Mouse (Mus musculus) cerebellum, adult 18-20 months (tissue): ENCODE measurements at regions not wholly inside any gene's neighbourhood (a gene's known extent, or its start where the extent isn't known, plus 50 kb on each side); places are given as distances from the start of the nearest gene placed in this dataset.
A peak's percentile ranks its signal among the peaks of the same experiment; 100 is the strongest.

Experiments used
- DNase-seq, 2 experiments: peaks; one replicate each; pipeline ENCODE4 v3.0.0; 2021

GRCm38 (mm10) chr19:27558199-27558598 is 128.6 kb upstream of the Pum3 start:
- no peak for DNase-seq

DNA sequence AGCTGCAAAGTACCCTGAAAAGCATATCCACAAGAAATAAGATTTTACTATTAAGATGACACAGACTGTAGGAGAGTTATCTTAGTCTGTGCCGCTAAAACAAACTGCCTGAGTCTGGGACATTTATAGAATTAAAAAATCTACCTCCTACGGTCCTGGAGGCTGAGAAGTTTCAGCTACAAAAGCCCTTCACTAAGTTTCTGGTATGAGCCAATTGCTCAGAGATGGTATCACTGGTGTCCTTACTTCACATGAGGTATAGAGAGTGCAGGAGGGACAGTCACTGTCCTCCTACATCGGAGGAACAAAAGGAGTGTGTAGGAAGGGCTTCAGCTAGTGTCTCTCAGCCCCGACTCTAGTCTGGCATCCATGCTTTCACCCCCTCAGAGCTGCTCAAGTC is 127.1 kb upstream of the Pum3 start:
- no peak for DNase-seq

DNA sequence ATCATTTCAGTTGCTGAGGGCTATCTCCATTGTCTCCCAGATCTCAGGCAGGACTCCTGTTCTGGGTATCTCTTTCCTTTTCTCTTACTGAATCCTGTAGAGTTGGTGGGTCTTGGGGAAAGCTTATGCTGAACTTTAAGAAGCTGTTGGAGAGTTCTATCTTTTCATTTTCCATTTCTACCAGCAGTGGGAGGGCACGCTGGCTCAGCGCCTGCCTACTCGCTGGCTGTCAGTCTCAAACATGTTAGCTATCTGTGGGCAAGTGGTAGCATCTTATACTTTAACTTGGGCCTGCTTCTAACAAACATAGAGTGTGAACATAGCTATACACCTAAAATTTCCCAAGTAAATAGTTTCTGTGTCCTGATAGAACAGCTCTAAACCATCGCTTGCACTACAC is 125.2 kb upstream of the Pum3 start:
- no peak for DNase-seq

GRCm38 (mm10) chr19:27553266-27553665 is 123.6 kb upstream of the Pum3 start:
- no peak for DNase-seq

DNA sequence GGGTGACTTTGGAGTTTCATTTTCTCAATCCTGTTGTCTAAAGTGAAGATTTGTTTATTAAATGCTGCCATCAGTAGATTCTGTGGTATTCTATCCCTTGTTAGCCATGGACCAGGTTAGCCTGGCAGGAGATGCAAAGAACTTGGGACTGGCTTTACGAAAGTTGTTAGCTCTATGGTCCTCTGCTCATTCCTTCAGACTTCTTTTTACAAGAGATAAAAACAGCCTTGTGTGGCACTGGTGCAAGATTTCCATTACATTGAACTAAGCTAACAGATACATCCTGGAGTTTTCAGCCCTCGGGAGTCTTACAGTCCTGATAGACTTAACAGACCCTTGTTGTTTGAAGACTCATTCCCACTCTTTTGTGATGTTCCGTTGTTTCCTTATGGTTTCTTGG is 108.1 kb upstream of the Pum3 start:
- DNase-seq: no peak

- no peak for DNase-seq
These were observed 107.4 kb upstream of the Pum3 start for GRCm38 (mm10) chr19:27537066-27537465.

DNA sequence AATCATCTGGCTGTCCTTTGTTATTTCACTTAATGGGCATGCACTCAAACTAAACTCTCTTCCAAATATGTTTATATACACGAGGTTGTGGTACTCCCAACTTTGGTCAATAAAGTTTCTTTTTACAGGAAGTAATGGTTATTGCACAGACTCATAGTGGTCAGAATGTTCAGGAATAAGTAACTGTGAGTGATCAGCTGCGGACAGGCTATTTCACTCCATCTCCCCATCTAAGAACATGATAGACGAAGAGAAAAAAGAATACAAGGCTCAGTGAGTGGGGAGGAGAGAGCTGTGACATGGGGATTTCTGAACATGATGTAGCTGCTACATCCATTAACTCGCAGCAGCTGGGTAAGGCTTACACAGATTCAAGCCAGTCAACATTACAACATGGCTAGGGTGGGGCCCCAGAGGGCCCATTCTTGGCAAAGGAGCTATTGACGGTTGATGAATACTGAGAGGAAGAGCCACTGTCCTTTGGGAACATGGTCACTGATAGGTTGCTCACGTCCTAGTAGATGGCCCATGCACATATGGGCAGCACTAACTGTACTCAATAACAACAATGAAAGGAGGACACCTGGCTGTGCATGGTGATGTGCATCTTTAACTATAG is 98.4 kb upstream of the Pum3 start:
- DNase-seq: no peak

DNA sequence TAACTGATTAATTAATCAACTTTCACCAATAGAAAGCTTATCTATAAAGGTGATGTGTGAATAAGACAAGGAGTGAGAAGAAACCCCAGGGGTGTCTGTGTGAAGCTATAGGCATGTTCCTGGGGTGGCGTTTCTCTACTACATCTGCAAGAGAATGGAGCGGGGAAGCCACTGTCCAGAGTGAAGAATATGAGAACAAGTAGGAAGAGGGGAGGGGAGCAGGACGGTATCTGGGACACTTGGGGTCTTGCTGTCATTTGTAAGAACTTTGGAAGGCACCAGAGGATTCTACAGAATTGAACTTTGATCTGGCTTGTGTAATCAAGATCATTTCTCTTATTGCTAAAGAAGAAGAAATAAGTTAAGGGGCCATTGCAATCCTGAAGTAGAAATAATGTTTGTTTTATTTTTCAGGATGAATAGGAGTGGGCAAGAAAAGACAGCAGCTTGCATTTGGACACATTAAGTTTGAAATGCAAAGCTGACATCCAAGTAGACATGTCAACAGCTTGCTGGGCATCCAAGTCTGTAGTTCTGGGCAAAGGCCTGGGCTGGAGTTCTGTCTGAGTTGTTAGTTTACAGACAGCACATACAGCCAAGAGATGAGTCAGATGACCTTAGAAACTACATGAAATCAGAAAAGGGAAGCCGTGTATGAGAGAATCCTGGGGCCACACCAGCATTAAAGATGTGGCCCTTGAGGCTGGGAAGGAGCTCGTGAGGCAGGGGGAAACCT is 89.9 kb upstream of the Pum3 start:
- DNase-seq: no peak

- DNase-seq: no peak
These were observed 84.6 kb upstream of the Pum3 start for GRCm38 (mm10) chr19:27514267-27514666.

GRCm38 (mm10) chr19:27513535-27513934 is 83.9 kb upstream of the Pum3 start:
- DNase-seq: no peak

- no peak for DNase-seq
These were observed 81.7 kb upstream of the Pum3 start for GRCm38 (mm10) chr19:27511340-27511739.

DNA sequence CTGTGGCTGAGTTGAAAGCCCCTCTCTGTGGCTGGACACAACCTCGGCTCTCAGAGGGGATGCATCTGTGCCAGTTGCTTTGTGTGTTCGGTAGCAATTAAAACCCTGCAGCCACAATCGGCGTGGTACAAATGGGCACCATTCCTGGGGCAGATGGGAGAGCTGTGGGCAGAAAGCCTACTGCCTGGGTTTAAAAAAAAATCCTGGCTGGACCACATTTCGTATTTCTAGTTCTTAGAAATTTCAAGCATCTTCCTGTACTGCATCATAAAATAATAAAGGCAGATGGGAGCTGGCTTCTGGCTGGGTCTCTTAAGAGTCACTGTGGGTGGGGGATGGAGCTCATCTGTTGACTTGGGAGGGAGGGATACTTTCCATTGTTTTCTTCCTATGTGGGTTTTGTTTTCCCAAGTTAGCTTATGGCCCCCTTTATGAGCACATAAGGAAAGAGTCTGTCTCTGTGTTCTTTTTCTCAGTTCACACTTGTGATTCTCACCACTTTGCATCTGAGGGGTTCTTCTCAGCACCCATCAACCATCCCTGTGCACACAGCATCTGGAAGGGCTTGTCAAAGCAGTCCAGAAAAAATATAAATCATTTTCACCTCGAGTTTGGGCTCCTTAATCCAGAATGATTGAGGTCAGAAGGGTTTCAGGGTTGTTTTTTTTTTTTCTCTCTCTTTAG is 80.5 kb upstream of the Pum3 start:
- DNase-seq: peak; percentile 57 to 59

DNA sequence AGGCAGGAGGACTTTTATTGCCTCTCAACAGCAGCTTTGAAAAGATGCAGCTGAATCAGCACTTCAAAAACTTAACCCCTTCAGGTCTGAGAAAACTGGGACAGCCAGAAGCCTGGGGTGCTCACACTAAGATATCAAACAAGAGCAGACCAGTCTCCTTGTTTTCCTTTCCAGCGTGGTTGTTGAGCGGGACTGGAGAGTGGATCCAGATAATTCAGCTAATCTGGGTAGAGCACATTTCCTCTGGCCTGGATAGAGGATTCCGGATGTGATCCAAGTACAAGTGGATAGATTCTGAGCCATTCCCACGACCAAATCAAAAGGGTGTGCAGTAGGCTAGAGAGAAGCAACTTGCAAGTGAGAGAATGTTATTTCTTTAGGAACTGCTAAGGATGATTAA is 68.7 kb upstream of the Pum3 start:
- no peak for DNase-seq

DNA sequence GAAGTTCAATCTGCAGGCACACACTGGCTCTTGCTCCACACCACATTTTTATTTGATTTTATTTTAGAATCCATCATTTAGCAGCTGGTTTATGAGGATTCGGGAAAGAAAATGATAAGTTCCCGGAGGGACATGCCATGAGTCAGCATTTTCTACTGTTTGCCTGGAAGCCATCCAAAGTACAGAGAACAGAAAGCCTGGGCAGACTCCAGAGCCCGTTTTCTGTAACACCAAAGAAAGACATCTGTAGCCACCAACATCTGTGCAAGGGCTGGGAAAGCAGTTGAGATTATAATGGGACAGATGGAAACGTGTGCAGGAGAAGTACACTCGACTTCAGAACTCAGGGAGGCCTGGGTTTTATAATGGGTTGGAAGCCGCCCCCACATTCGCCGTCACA is 62.8 kb upstream of the Pum3 start:
- DNase-seq: no peak

GRCm38 (mm10) chr19:27491873-27492272 is 62.2 kb upstream of the Pum3 start:
- no peak for DNase-seq

DNA sequence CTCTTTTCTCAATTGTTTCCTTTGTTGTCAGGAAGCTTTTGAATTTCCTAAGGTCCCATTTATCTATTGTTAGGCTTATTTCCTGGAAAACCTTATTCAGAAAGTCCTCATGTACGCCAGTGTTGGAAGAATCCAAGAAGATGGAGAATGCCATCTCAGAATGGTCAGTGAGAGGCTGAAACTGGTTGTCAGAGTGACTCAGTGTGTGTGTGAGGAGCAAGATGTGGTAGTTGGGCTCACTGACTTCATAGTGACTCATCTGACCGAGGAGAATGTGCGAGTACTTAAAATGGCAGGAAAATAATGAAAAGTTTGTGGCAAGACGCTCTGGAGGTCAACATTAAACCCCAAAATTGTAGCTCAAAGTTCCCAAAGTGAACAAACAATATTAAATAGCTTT is 59.4 kb upstream of the Pum3 start:
- no peak for DNase-seq
